Mouse (Mus musculus): ENCODE data around the gene Ifna7.

The Ifna7 gene

DNA sequence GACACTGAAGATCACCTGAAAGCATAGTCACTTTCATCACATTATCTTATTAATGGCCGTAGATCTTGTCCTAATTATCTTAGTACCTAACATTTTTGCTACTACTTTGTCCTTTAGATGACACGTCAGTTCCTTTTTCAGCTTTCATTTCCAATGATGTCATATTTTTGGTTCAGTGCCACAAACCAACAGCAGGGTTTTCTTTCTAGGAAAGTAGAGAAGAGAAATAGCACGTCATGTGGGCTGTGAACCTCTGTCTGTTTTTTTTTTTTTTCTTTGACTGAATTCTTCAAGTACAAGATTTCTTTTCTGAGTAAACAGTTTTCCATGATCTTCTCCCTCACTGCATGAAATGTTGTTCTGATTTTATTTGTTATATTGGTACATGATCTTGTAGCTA is 24.0 kb downstream of the Ifna7 start:
- no peak for DNase-seq (ENCODE audit: low read depth)

DNA sequence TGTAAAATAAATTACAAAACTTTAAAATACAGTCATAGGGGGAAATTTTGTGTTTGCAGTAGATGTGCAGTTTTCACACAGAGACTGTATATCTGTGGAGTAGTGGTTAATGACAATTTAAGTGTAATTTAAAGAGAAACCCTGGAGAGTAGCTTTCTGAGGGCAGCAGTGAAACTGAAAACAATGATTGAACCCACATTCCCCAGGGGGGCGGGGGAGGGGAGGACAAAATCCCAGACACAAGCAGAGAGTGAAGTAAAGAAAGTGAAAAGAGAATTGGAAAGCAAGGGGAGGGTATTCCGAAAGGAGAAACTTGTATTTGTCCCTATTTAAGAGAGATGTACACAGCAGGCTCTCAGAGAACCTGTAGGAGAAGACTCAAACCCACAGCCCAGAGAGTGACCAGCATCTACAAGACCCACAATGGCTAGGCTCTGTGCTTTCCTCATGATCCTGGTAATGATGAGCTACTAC is 25.4 kb downstream of the Ifna7 start, which contains the start of gene Ifna4:
Gene Ifna4, plus strand, starts transcription at position 424 of the 474 bp plus-strand sequence.
- no peak for DNase-seq (ENCODE audit: low read depth)

DNA sequence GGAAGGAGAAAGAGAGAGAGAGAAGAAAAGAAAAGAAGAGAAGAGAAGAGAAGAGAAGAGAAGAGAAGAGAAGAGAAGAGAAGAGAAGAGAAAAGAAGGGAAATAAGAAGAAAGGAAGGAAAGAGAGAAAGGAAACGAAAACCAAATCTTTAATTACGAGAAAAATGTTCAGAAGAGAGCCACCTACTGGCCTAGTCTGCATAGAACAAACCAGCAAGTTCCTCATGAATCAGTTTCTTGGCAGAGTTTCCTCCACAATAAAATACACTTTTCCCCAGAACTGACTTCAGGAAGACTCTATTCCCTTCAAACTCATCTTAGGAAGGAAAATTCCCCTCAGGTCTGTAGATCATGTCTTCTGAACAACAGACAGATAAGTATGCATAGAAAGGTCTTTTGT is 29.3 kb downstream of the Ifna7 start:
- no peak for DNase-seq (ENCODE audit: low read depth)

DNA sequence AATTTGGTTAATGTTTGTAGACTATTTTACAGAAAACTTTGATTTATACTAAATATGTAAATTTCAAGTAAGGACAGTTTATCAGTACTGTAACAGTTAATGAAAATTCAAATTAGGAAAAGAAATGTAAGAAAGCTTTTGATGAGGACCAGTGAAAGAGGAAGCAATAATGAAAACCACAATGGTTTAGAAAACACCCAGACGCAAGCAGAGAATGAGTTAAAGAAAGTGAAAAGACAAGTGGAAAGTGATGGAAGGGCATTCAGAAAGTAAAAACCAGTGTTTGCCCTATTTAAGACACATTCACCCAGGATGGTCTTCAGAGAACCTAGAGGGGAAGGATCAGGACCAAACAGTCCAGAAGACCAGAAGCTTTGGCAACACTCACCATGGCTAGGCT is 33.7 kb downstream of the Ifna7 start, which contains the start of gene Ifna1:
Gene Ifna1, plus strand, starts transcription at position 390 of the 400 bp plus-strand sequence.
- no peak for DNase-seq (ENCODE audit: low read depth)

DNA sequence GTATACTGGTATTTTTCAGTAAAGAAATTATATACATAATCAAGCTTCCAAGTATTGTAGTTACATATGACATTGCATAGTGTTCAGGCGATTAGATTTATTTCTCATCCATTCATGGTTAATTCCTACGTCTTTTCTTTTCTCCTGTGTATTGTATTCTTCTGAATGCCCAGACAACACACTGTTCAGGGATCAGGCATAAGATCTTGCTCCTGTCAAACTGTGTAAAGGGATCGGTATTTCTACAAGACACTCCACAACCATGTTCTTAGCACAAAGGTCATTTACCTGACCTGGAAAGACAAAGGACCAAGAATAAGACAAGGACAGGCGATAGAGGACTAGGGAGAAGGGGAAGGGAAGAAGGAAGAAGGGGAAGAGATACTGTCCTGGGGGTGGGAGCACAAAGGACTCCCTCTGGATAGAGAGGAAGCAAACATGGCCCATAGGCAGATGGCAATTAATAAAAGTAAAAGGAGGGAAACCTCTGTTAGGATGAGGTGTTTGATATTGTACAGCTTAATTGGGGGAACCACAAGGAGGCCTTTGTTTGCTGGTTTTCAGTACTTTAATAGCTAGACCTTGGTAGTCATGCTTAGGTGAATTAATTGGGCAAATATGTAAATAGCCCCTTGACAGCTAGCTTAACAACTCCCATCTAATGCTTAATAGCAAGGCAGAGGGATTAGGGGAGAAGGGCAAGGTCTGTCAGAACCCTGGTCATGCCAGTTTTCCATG is 35.2 kb downstream of the Ifna7 start:
- DNase-seq (ENCODE audit: low read depth): no peak

DNA sequence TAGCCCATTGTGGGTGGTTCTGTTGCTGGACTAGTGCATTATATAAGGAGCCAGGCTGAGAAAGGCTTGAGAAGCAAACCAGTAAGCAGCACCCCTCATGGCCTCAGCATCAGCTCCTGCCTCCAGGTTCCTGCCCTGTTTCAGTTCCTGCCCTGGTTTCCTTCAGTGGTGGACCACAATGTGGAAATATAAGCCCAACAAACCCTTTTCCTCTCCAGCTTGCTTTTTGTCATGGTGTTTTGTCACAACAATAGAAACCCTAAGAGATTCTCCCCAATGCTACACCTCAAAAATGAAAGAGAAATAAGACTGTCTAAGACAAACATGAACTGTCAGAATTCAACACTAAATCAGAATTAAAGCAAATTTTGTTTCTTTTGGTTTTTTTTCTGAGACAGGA is 43.2 kb downstream of the Ifna7 start:
- DNase-seq (ENCODE audit: low read depth): no peak

DNA sequence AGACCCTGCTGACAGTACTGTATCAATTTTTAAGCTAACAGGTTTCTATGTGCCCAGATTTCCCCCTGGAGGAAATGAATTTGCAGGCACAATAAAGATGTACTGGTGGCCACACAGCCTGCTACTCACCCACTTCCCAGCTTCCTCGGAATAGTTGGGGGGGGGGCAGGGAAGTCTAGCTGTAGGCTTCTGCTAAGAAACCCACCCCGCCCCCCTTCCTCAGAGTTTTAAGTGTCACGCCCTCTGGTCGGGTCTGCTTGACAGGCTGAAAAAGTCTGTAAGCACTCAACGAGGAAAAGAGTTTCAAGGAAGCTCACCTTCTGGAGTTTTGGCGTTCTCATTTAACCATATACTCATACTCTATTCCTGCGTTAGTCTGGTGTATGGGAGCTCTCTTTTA is 47.3 kb downstream of the Ifna7 start:
- no peak for DNase-seq (ENCODE audit: low read depth)

DNA sequence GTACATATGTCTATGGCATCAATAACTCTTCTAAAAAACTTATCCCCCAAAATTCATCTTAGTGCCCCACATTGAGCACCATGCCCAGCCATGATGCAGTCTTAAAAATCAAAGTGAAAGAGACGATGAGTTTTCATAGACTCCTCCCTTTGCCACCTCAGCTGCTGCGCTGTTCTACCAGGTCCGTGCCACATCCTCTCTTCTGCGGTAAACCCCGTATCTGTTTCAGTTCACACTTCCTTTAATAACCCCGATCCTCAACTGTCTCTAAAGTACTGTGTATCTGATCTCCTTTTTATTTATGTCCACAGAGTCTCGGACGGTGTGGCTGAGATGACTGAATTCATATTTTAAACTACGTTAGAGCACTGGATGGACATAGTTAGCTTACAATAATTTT is 48.6 kb downstream of the Ifna7 start:
- no peak for DNase-seq (ENCODE audit: low read depth)

DNA sequence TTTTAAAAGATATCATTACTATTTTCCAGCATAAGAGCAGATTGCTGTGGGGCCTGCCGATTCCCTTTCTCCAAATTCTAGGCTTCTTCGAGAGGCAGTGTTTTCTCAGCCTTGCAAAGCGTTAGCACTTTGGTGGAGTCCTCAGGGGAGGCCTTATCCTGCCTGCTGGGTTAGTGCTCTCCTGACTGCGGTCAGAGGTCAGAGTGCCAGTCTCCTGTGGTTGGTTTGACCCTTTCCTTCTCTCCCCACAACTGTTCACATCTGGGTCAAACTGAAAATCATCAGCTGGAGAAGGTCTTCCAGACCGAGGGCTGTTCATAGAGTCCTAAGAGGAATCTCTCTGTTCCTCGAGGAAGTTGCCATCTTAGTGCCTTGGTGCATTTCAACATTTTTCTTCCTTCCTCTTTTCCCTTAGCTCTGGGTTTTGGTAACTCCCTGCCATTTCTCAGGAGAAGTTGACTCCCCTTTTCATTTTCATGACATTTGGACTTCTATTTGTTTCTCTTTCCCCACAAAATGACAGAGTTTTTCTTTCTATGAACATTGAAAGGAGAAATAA is 49.1 kb downstream of the Ifna7 start:
- no peak for DNase-seq (ENCODE audit: low read depth)
